In the genomic region with DNA sequence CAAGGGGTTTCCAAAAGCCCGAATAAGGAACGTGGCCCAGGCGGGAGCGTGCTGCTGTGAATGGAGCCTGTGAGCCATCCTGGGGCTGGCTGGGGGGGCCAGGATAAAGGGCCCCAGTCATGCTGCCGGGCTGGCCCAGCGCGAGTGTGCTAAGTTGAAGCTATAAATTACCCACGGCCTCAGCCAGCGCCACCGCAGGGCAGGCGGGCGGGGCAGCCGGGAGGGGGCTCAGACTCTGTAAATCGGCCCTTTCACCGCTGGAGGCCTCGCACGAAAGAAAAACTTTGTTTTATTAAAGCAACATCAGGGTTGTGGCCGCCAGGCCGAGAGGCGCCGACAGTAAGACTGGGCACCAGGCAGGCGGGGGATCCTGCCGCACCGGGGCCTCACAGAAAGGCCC, we compare ENCODE assay signal across 8 mouse cellular contexts. TPM values are rescaled to one million over a fixed set of nuclear protein-coding genes. Genes with fewer than 3 reads are reported as not detected.
DNase-seq lines count a peak whose midpoint lies in the region; ATAC-seq and TF ChIP-seq lines count a peak whose summit lies in the region.

No protein-coding gene starts in this region.

- H3K9me3 ChIP-seq in kidney, postnatal 0 days (replicated peaks; ENCODE audit: low read length): no peaks in the 10 kb centered on the region
- H3K9me3 ChIP-seq in embryonic facial prominence, embryonic 15.5 days (replicated peaks): no peaks in the 10 kb centered on the region
- no peaks in the 10 kb centered on the region for H3K9me3 ChIP-seq in intestine, postnatal 0 days (ENCODE audit: control insufficient read depth)

- H3K36me3 ChIP-seq in kidney, postnatal 0 days (ENCODE audit: insufficient read depth, low read length): no peaks in the 10 kb centered on the region
- H3K36me3 ChIP-seq in embryonic facial prominence, embryonic 15.5 days: no peaks in the 10 kb centered on the region
- no peaks in the 10 kb centered on the region for H3K36me3 ChIP-seq in intestine, postnatal 0 days (ENCODE audit: control insufficient read depth, insufficient read depth)

- 0 out of 2 replicates have a peak, but pooled peaks have one; percentile 8 for ATAC-seq in kidney, postnatal 0 days (replicated peaks; ENCODE audit: low FRiP score, low read depth)
- ATAC-seq in embryonic facial prominence, embryonic 15.5 days (ENCODE audit: insufficient number of reproducible peaks, low FRiP score, low TSS enrichment, low read depth): peak; percentile 75
- peak; percentile 36 for ATAC-seq in intestine, postnatal 0 days
- no peak for ATAC-seq in megakaryocyte, adult 5-6 weeks (ENCODE audit: poor library complexity, severe bottlenecking)

- H3K27me3 ChIP-seq in kidney, postnatal 0 days (ENCODE audit: insufficient read depth, low read length): no peaks in the 10 kb centered on the region
- 0 out of 2 replicates have a peak, but pooled peaks cover 3% of the 10 kb centered on the region for H3K27me3 ChIP-seq in embryonic facial prominence, embryonic 15.5 days
- H3K27me3 ChIP-seq in intestine, postnatal 0 days (replicated peaks; ENCODE audit: control insufficient read depth, insufficient read depth, low read length): peaks cover 9% of the 10 kb centered on the region; the same call in 1 of the 2 replicates

- H3K4me3 ChIP-seq in kidney, postnatal 0 days (replicated peaks; ENCODE audit: low read depth, low read length): no peak overlapping the region
- no peak overlapping the region for H3K4me3 ChIP-seq in embryonic facial prominence, embryonic 15.5 days (replicated peaks)
- H3K4me3 ChIP-seq in intestine, postnatal 0 days (ENCODE audit: low read depth, low read length): no peak overlapping the region

- 5% methylated on average over 24 of the region's 24 CpGs for WGBS in kidney, postnatal 0 days
- WGBS in embryonic facial prominence, embryonic 15.5 days: 4% methylated on average over 24 of the region's 24 CpGs
- WGBS in intestine, postnatal 0 days: 11% methylated on average over 24 of the region's 24 CpGs

- H3K4me1 ChIP-seq in kidney, postnatal 0 days (replicated peaks; ENCODE audit: insufficient read depth, low read length): peaks cover 39% of the 10 kb centered on the region
- peaks cover 75% of the 10 kb centered on the region for H3K4me1 ChIP-seq in embryonic facial prominence, embryonic 15.5 days
- H3K4me1 ChIP-seq in intestine, postnatal 0 days (replicated peaks; ENCODE audit: control insufficient read depth, insufficient read depth, low read length): 0 out of 2 replicates have a peak, but pooled peaks cover 4% of the 10 kb centered on the region

- H3K4me2 ChIP-seq in kidney, postnatal 0 days (ENCODE audit: low read length): peak overlapping the region; percentile 32
- H3K4me2 ChIP-seq in embryonic facial prominence, embryonic 15.5 days (replicated peaks): peak overlapping the region; percentile 36
- peak overlapping the region; percentile 55 for H3K4me2 ChIP-seq in intestine, postnatal 0 days (replicated peaks; ENCODE audit: low read depth)

- peak overlapping the region; percentile 54 for H3K27ac ChIP-seq in kidney, postnatal 0 days
- H3K27ac ChIP-seq in embryonic facial prominence, embryonic 15.5 days (replicated peaks): peak overlapping the region; percentile 86
- peak overlapping the region; percentile 46 for H3K27ac ChIP-seq in intestine, postnatal 0 days (ENCODE audit: low read depth, low read length)

- TF ChIP-seq CTCF in kidney, postnatal 0 days (IDR thresholded peaks at IDR 0.05; ENCODE audit: low read depth): no peak
- peak; percentile 23; the same call in 1 of the 2 replicates for TF ChIP-seq CTCF in intestine, postnatal 0 days (IDR thresholded peaks at IDR 0.05; ENCODE audit: low read depth)

- peak overlapping the region; percentile 42; the same call in 1 of the 2 replicates for H3K9ac ChIP-seq in kidney, postnatal 0 days (ENCODE audit: low read depth, low read length)
- no peak overlapping the region for H3K9ac ChIP-seq in embryonic facial prominence, embryonic 15.5 days
- peak overlapping the region; percentile 17; the same call in 1 of the 2 replicates for H3K9ac ChIP-seq in intestine, postnatal 0 days (ENCODE audit: low read depth, low read length)

- DNase-seq in kidney, postnatal 0 days (ENCODE audit: low spot score): peak; percentile 84
- DNase-seq in kidney, adult 9 months: no peak
- peak; percentile 78 for DNase-seq in neural tube, embryonic 10.5 days (ENCODE audit: extremely low spot score, low spot score)
- DNase-seq in right cerebral cortex, adult 2 months (ENCODE audit: low spot score in 2 of 2): no peak
- no peak for DNase-seq in natural killer cell, adult 2 months (ENCODE audit: low spot score in 2 of 2)

RNA-seq across cellular contexts. Expression of a gene that starts 29.1 kb away (rescaled TPM):
- 14.4 and 15.0 TPM in 2 replicates for polyA plus RNA-seq in kidney, postnatal 0 days (2015; fragmentation: Nextera tagmentation; extraction: Ambion mirVana)
- 32.0 and 34.6 TPM in 2 replicates for polyA plus RNA-seq in embryonic facial prominence, embryonic 15.5 days (2015; fragmentation: Nextera tagmentation; extraction: Ambion mirVana)
- 2.6 and 3.5 TPM in 2 replicates for polyA plus RNA-seq in intestine, postnatal 0 days (2015; fragmentation: Nextera tagmentation; extraction: Ambion mirVana)
- total RNA-seq in megakaryocyte, adult 5-6 weeks (2015): 0.30 TPM in 1 of 2 replicates, not detected in the other
- not detected in 2 replicates for total RNA-seq in megakaryocyte, adult 5-6 weeks (2017)

RNA-seq across cellular contexts. Expression of a gene that starts 34.2 kb away (rescaled TPM):
- polyA plus RNA-seq in kidney, postnatal 0 days (2015; fragmentation: Nextera tagmentation; extraction: Ambion mirVana): 26.4 and 29.5 TPM in 2 replicates
- 44.2 and 45.1 TPM in 2 replicates for polyA plus RNA-seq in embryonic facial prominence, embryonic 15.5 days (2015; fragmentation: Nextera tagmentation; extraction: Ambion mirVana)
- 18.5 and 18.8 TPM in 2 replicates for polyA plus RNA-seq in intestine, postnatal 0 days (2015; fragmentation: Nextera tagmentation; extraction: Ambion mirVana)
- 14.4 and 16.5 TPM in 2 replicates for total RNA-seq in megakaryocyte, adult 5-6 weeks (2015)
- total RNA-seq in megakaryocyte, adult 5-6 weeks (2017): 14.4 and 15.0 TPM in 2 replicates

RNA-seq across cellular contexts. Expression of a gene that starts 34.5 kb away (rescaled TPM):
- polyA plus RNA-seq in kidney, postnatal 0 days (2015; fragmentation: Nextera tagmentation; extraction: Ambion mirVana): 74.3 and 84.9 TPM in 2 replicates
- 141 and 146 TPM in 2 replicates for polyA plus RNA-seq in embryonic facial prominence, embryonic 15.5 days (2015; fragmentation: Nextera tagmentation; extraction: Ambion mirVana)
- polyA plus RNA-seq in intestine, postnatal 0 days (2015; fragmentation: Nextera tagmentation; extraction: Ambion mirVana): 37.3 and 39.3 TPM in 2 replicates
- 162 and 163 TPM in 2 replicates for total RNA-seq in megakaryocyte, adult 5-6 weeks (2015)
- 165 and 193 TPM in 2 replicates for total RNA-seq in megakaryocyte, adult 5-6 weeks (2017)

RNA-seq across cellular contexts. Expression of a gene that starts 40.0 kb away (rescaled TPM):
- 146 and 172 TPM in 2 replicates for polyA plus RNA-seq in kidney, postnatal 0 days (2015; fragmentation: Nextera tagmentation; extraction: Ambion mirVana)
- polyA plus RNA-seq in embryonic facial prominence, embryonic 15.5 days (2015; fragmentation: Nextera tagmentation; extraction: Ambion mirVana): 191 and 202 TPM in 2 replicates
- polyA plus RNA-seq in intestine, postnatal 0 days (2015; fragmentation: Nextera tagmentation; extraction: Ambion mirVana): 91.4 and 92.9 TPM in 2 replicates
- 215 and 221 TPM in 2 replicates for total RNA-seq in megakaryocyte, adult 5-6 weeks (2015)
- total RNA-seq in megakaryocyte, adult 5-6 weeks (2017): 234 and 254 TPM in 2 replicates

Comparison
In these comparisons a context has a peak if more than half of its experiments do, and no peak if none do; other contexts are left out.
1. DNase-seq: peak in kidney, postnatal 0 days (single experiment) and neural tube, embryonic 10.5 days (single experiment); none in kidney, adult 9 months (single experiment), right cerebral cortex, adult 2 months (0 of 2) and natural killer cell, adult 2 months (0 of 2).
2. Peak in every context shown above with its lines, with median percentiles within 50 percentile points of each other: H3K27ac ChIP-seq and H3K4me2 ChIP-seq.